Mouse (Mus musculus) embryonic fibroblast, embryonic 13.5 days (primary cell): ENCODE data around the gene Gm20458.

Experiments used
- CTCF ChIP-seq: IDR thresholded peaks from 2 replicates; pipeline ENCODE4 v1.5.1; 2011; ENCODE audit warnings: mild to moderate bottlenecking, control low read depth, low read length, moderate library complexity, borderline replicate concordance; ENCODE audit not compliant: insufficient read depth
- POLR2A ChIP-seq: IDR thresholded peaks from 2 replicates; pipeline ENCODE4 v1.6.1; 2011; ENCODE audit warnings: low read depth, mild to moderate bottlenecking, control low read depth, low read length, moderate library complexity

- TF ChIP-seq POLR2A = no peak
- TF ChIP-seq CTCF = peak; percentile 91
Measured at GRCm38 (mm10) chr2:164520782-164521181, 60.0 kb downstream of the Gm20458 start.
